7 mouse cellular contexts compared by ENCODE assay signal in the genomic region with DNA sequence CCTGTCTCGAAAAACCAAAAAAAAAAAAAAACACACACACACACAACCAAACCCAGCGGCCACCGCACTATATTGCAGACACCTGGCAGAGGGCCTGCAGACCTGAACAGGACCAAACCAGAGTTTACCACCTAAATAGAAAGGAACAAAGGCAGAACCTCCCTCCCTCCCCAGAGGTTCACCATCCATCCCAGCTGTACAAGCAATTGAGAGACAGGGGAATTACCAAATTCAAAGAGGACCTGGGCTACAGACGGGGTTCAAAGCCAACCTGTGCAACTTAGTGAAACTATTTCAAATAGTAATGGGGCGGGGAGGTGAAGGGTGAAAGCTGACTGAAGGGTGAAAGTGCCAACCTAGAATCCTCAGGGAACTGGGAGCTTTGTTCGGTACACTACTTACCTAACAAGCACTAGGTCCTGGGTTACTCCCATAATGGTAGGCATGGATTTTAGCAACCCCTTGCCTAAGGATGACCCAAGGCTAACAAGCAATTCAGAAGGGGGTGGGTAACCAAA. TPM values are rescaled to one million over a fixed set of nuclear protein-coding genes. Genes with fewer than 3 reads are reported as not detected.
DNase-seq lines count a peak whose midpoint lies in the region; ATAC-seq and TF ChIP-seq lines count a peak whose summit lies in the region.

No protein-coding gene starts in this region.

- peaks cover 47% of the 10 kb centered on the region for H3K36me3 ChIP-seq in megakaryocyte, embryonic 14.5 days (replicated peaks; ENCODE audit: low read length)
- H3K36me3 ChIP-seq in forebrain, embryonic 16.5 days (ENCODE audit: control insufficient read depth, insufficient read depth) = peaks cover 12% of the 10 kb centered on the region; the same call in 1 of the 2 replicates
- H3K36me3 ChIP-seq in limb, embryonic 14.5 days (ENCODE audit: control insufficient read depth, insufficient read depth, low read length) = peaks cover 40% of the 10 kb centered on the region

- peaks cover 66% of the 10 kb centered on the region for H3K4me1 ChIP-seq in megakaryocyte, embryonic 14.5 days
- H3K4me1 ChIP-seq in forebrain, embryonic 16.5 days (replicated peaks; ENCODE audit: control insufficient read depth, insufficient read depth, low read length) = peaks cover 33% of the 10 kb centered on the region
- H3K4me1 ChIP-seq in limb, embryonic 14.5 days (ENCODE audit: control insufficient read depth, insufficient read depth, low read length) = peaks cover 18% of the 10 kb centered on the region

- H3K27ac ChIP-seq in forebrain, embryonic 16.5 days (ENCODE audit: low read length) = no peak overlapping the region
- H3K27ac ChIP-seq in limb, embryonic 14.5 days (replicated peaks; ENCODE audit: low read depth, low read length) = peak overlapping the region; percentile 100

- H3K4me2 ChIP-seq in forebrain, embryonic 16.5 days (ENCODE audit: low read length) = peak overlapping the region; percentile 62
- H3K4me2 ChIP-seq in limb, embryonic 14.5 days (replicated peaks; ENCODE audit: low read depth, low read length, severe bottlenecking) = peak overlapping the region; percentile 67

- ATAC-seq in megakaryocyte, adult 5-6 weeks (ENCODE audit: poor library complexity, severe bottlenecking) = no peak
- ATAC-seq in forebrain, embryonic 16.5 days = no peak
- no peak for ATAC-seq in limb, embryonic 14.5 days (ENCODE audit: low FRiP score, low read depth)

- no peak overlapping the region for H3K9ac ChIP-seq in forebrain, embryonic 16.5 days (replicated peaks; ENCODE audit: low read depth, low read length)
- H3K9ac ChIP-seq in limb, embryonic 14.5 days (ENCODE audit: low read depth, low read length, severe bottlenecking) = peak overlapping the region; percentile 99

- peak overlapping the region; percentile 78 for H3K4me3 ChIP-seq in megakaryocyte, embryonic 14.5 days (replicated peaks)
- peak overlapping the region; percentile 81; the same call in 1 of the 2 replicates for H3K4me3 ChIP-seq in forebrain, embryonic 16.5 days (replicated peaks; ENCODE audit: low read length)
- peak overlapping the region; percentile 94 for H3K4me3 ChIP-seq in limb, embryonic 14.5 days (replicated peaks; ENCODE audit: low read length)

- no peak for DNase-seq in limb, embryonic 14.5 days (ENCODE audit: low spot score)
- DNase-seq in right cerebral cortex, postnatal 25 days = no peak
- no peak for DNase-seq in urinary bladder, postnatal 36 days (ENCODE audit: low spot score in 2 of 2)
- no peak for DNase-seq in adrenal gland, adult 8-10 months

- H3K27me3 ChIP-seq in megakaryocyte, embryonic 14.5 days (replicated peaks) = no peaks in the 10 kb centered on the region
- no peaks in the 10 kb centered on the region for H3K27me3 ChIP-seq in forebrain, embryonic 16.5 days (replicated peaks; ENCODE audit: control insufficient read depth, insufficient read depth, low read length)
- H3K27me3 ChIP-seq in limb, embryonic 14.5 days (ENCODE audit: control insufficient read depth, insufficient read depth, low read length) = no peaks in the 10 kb centered on the region

- no peak for TF ChIP-seq POLR2A in limb, embryonic 14.5 days (IDR thresholded peaks at IDR 0.05; ENCODE audit: borderline replicate concordance, extremely low read depth, insufficient read depth, insufficient read length)

- WGBS in forebrain, embryonic 16.5 days = 51% methylated on average over 6 of the region's 6 CpGs
- 56% methylated on average over 6 of the region's 6 CpGs for WGBS in limb, embryonic 14.5 days

- H3K9me3 ChIP-seq in megakaryocyte, embryonic 14.5 days = no peaks in the 10 kb centered on the region
- no peaks in the 10 kb centered on the region for H3K9me3 ChIP-seq in forebrain, embryonic 16.5 days (ENCODE audit: control insufficient read depth, low read length)
- no peaks in the 10 kb centered on the region for H3K9me3 ChIP-seq in limb, embryonic 14.5 days (ENCODE audit: control insufficient read depth, low read length)

RNA-seq across cellular contexts. Expression of a gene that starts 2.6 kb away (rescaled TPM):
- 87.1 and 333 TPM in 2 replicates for polyA plus RNA-seq in megakaryocyte, embryonic 14.5 days (2012; ENCODE audit: insufficient read depth, low replicate concordance)
- 24.8 and 31.2 TPM in 2 replicates for total RNA-seq in megakaryocyte, adult 5-6 weeks (2015)
- total RNA-seq in megakaryocyte, adult 5-6 weeks (2017) = 15.5 and 23.6 TPM in 2 replicates
- 168 and 187 TPM in 2 replicates for polyA plus RNA-seq in forebrain, embryonic 16.5 days (2015; fragmentation: Nextera tagmentation; extraction: Ambion mirVana)
- 186 and 190 TPM in 2 replicates for polyA plus RNA-seq in limb, embryonic 14.5 days (2012; rRNA removed)
- 169 and 195 TPM in 2 replicates for polyA plus RNA-seq in limb, embryonic 14.5 days (2014; fragmentation: Nextera tagmentation; extraction: Ambion mirVana)
- total RNA-seq in adrenal gland, adult 8-10 months (2022) = 100 to 1,000 TPM; 215 to 303 (median 258) TPM
